Mouse (Mus musculus): ENCODE results near the gene Vcp.

GRCm38 (mm10) chr4:42961592-42961991, 38.7 kb downstream of the Vcp start:
- peak; percentile 75 for TF ChIP-seq CTCF (IDR thresholded peaks at IDR 0.05; ENCODE audit: low read depth)
- TF ChIP-seq EP300 (IDR thresholded peaks at IDR 0.05; ENCODE audit: low read depth), result no peak

Measured in heart, postnatal 0 days (tissue).